Mouse (Mus musculus): Measurements from ENCODE around the gene 9530068E07Rik. TPM values are rescaled to one million over a fixed set of nuclear protein-coding genes. Genes with fewer than 3 reads are reported as not detected.

The 9530068E07Rik gene
- polyA plus RNA-seq, 1 experiment from 2014 or later: 89.2 TPM

DNA sequence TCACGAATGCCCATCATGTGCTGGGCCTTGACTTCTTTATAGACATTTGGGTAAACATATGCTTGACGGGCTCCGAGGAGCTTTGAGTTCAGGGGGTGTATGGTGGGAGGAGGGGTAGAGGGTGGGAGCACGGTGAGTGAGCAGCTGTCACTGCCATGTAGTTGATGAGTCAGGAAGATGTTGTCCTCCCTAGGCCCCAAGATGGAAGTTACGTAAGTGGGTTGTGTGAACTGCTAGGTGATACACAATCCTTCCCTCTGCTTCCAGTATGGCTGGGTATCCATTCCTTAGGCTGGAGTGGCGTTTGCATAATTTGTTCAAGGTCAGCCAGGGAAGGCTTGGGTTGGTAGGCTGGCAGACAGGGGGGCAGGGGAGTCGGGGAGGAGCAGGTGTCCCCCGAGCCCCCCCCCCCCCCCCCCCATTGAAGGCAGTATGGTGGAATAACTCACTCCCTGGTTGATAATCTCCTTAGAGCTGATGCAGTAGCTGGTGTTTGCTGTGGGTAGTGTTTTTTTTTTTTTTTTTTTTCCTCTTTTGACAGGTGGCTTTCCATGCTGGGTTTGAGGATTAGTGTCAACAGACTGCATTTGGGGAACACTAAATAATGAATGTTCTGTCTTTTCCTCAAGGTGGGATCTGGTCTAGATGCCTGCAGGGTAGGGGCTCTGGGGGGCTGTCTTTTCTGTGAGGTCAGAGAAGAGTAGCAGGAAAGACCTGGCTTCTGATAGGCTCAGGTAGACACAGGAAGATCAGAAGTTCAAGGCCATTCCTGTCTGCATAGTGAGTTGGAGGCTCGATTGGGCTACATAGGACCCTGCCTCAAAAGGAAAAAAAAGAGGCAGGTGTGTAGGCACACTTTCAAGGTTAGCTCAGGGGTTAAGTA, 26.7 kb upstream of the 9530068E07Rik start:
- no peaks in the 10 kb centered on the region for H3K27me3 ChIP-seq (replicated peaks; ENCODE audit: control insufficient read depth, insufficient read depth, low read length)
- no peak for TF ChIP-seq CTCF (IDR thresholded peaks at IDR 0.05; ENCODE audit: low read depth)
- no peak overlapping the region for H3K9ac ChIP-seq (ENCODE audit: low read depth, low read length)
- H3K4me2 ChIP-seq (replicated peaks; ENCODE audit: low read depth): no peak overlapping the region
- 56% methylated on average over 9 of the region's 9 CpGs for WGBS
- no peak for ATAC-seq
- no peak overlapping the region for H3K27ac ChIP-seq (ENCODE audit: low read depth, low read length)
- no peaks in the 10 kb centered on the region for H3K9me3 ChIP-seq (ENCODE audit: control insufficient read depth)
- H3K4me3 ChIP-seq (ENCODE audit: low read depth, low read length): no peak overlapping the region
- peaks cover 4% of the 10 kb centered on the region; the same call in 1 of the 2 replicates for H3K36me3 ChIP-seq (ENCODE audit: control insufficient read depth, insufficient read depth)
- H3K4me1 ChIP-seq (replicated peaks; ENCODE audit: control insufficient read depth, insufficient read depth, low read length): peaks cover 4% of the 10 kb centered on the region

DNA sequence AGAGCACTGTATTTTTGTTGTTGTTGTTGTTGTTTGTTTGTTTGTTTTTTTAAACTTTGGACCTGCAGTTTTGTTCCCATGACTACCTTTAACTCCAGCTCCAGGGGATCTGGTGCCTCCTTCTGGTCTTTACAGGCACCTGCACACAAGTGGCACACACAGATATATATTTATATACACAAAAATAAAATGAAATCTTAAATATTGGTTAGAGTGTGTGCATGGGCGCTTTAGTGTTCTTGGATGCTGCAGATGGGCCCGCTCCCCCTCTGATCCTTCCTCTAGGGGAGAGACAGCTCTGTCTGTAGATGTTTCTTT, 26.1 kb upstream of the 9530068E07Rik start:
- Histone ChIP-seq H3K4me3 (ENCODE audit: low read depth, low read length) (no peak overlapping the region), H3K9me3 (ENCODE audit: control insufficient read depth) (no peaks in the 10 kb centered on the region), H3K4me2 (replicated peaks; ENCODE audit: low read depth) (no peak overlapping the region), H3K27ac (ENCODE audit: low read depth, low read length) (no peak overlapping the region), H3K9ac (ENCODE audit: low read depth, low read length) (no peak overlapping the region), H3K36me3 (ENCODE audit: control insufficient read depth, insufficient read depth) (peaks cover 9% of the 10 kb centered on the region), H3K4me1 (replicated peaks; ENCODE audit: control insufficient read depth, insufficient read depth, low read length) (peaks cover 4% of the 10 kb centered on the region), H3K27me3 (replicated peaks; ENCODE audit: control insufficient read depth, insufficient read depth, low read length) (no peaks in the 10 kb centered on the region)
- TF ChIP-seq CTCF (IDR thresholded peaks at IDR 0.05; ENCODE audit: low read depth): peak; percentile 46
- no peak for ATAC-seq
- WGBS: 92% methylated on average over 2 of the region's 2 CpGs

DNA sequence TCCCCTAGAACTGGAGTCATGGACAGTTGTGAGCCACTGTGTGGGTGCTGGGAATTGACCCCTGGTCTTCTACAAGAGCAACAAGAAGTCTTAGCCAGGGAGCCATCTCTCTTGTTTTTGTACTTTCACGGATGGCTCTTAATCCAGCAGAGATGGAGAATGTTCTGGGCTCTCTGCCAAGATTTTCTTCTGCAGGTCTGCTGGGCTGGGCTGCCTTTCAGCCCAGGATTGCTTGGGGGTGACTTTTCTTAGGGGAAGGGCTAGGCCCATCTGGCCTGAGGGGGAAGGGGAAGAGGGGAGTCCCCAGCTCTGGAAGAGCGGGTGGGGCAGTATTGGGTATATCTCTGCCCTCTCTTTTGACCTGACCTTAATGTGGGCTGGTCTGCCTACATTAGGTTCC, 25.7 kb upstream of the 9530068E07Rik start:
- Histone ChIP-seq H3K27me3 (replicated peaks; ENCODE audit: control insufficient read depth, insufficient read depth, low read length) (no peaks in the 10 kb centered on the region), H3K4me3 (ENCODE audit: low read depth, low read length) (no peak overlapping the region), H3K27ac (ENCODE audit: low read depth, low read length) (no peak overlapping the region), H3K4me1 (replicated peaks; ENCODE audit: control insufficient read depth, insufficient read depth, low read length) (peaks cover 4% of the 10 kb centered on the region), H3K9me3 (ENCODE audit: control insufficient read depth) (no peaks in the 10 kb centered on the region), H3K36me3 (ENCODE audit: control insufficient read depth, insufficient read depth) (peaks cover 14% of the 10 kb centered on the region), H3K4me2 (replicated peaks; ENCODE audit: low read depth) (no peak overlapping the region), H3K9ac (ENCODE audit: low read depth, low read length) (no peak overlapping the region)
- WGBS: 16% methylated on average over 2 of the region's 2 CpGs
- no peak; the same call in 1 of the 2 replicates for ATAC-seq
- TF ChIP-seq CTCF (IDR thresholded peaks at IDR 0.05; ENCODE audit: low read depth): no peak

DNA sequence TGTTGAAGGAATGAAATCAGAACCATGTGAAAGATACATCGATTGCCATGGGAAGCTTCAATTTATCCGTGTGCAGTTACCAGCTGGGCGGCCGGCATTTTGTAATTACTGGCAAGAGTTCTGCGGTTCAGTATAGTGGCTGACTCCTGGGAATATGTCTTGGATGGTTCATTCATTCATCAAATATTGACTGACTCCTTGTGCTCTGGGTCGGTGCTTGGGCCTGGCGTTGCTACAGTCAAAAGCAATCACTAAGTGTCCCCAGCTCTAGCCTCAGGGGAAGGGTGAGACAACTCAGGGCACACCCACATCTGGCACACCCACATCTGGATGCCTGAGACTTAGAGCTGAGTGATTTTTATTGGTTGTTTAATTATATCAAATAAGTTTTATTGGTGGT, 22.4 kb upstream of the 9530068E07Rik start:
- ATAC-seq: no peak
- Histone ChIP-seq H3K4me3 (ENCODE audit: low read depth, low read length) (no peak overlapping the region), H3K27ac (ENCODE audit: low read depth, low read length) (no peak overlapping the region), H3K9me3 (ENCODE audit: control insufficient read depth) (no peaks in the 10 kb centered on the region), H3K9ac (ENCODE audit: low read depth, low read length) (no peak overlapping the region), H3K36me3 (ENCODE audit: control insufficient read depth, insufficient read depth) (peaks cover 43% of the 10 kb centered on the region), H3K27me3 (replicated peaks; ENCODE audit: control insufficient read depth, insufficient read depth, low read length) (no peaks in the 10 kb centered on the region), H3K4me2 (replicated peaks; ENCODE audit: low read depth) (no peak overlapping the region), H3K4me1 (replicated peaks; ENCODE audit: control insufficient read depth, insufficient read depth, low read length) (peaks cover 4% of the 10 kb centered on the region; the same call in 1 of the 2 replicates)
- TF ChIP-seq CTCF (IDR thresholded peaks at IDR 0.05; ENCODE audit: low read depth): no peak
- 66% methylated on average over 7 of the region's 7 CpGs for WGBS

DNA sequence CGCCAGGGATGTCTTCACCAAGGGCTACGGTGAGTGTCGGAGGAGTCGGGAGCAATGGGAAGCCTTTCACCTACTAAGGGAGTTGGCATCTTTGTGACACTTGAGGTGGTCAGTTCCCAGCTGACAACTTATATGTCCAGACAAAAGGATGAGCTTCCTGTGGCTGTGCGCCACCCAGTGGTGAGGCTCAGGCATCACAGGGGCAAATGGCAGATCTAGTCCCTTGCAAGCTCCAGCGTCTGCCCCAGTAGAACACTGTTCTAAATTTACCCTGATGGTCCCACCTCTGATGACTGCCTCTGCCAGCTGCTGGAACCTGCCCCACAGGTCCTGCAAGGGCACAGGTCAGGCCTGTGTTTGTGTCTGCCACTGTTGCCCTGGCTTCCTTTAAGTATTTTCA, 21.9 kb upstream of the 9530068E07Rik start:
- H3K36me3 ChIP-seq (ENCODE audit: control insufficient read depth, insufficient read depth): peaks cover 46% of the 10 kb centered on the region
- no peaks in the 10 kb centered on the region for H3K27me3 ChIP-seq (replicated peaks; ENCODE audit: control insufficient read depth, insufficient read depth, low read length)

DNA sequence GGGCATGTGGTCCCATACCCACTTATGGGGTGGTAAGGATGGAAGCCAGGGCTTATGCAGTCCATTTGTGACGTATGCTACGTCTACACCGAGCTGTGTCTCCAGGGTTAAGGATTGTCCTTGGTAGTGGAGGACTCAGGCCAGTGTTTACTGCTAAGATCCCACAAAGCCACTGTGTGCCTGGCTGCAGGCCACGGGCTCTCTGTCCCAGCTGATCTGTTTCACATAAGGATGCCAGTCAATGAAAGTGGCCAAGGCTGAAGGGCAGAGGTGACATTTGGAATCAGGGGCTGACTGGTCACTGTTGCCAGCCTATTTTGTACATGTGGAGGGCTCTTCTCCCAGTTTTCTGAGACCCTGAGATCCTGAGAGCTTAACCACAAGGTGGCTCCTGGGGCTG, 18.6 kb upstream of the 9530068E07Rik start:
- no peak for ATAC-seq
- Histone ChIP-seq H3K9ac (ENCODE audit: low read depth, low read length) (no peak overlapping the region), H3K36me3 (ENCODE audit: control insufficient read depth, insufficient read depth) (peaks cover 70% of the 10 kb centered on the region), H3K4me1 (replicated peaks; ENCODE audit: control insufficient read depth, insufficient read depth, low read length) (no peaks in the 10 kb centered on the region), H3K27ac (ENCODE audit: low read depth, low read length) (no peak overlapping the region), H3K4me3 (ENCODE audit: low read depth, low read length) (no peak overlapping the region), H3K9me3 (ENCODE audit: control insufficient read depth) (no peaks in the 10 kb centered on the region), H3K4me2 (replicated peaks; ENCODE audit: low read depth) (no peak overlapping the region), H3K27me3 (replicated peaks; ENCODE audit: control insufficient read depth, insufficient read depth, low read length) (no peaks in the 10 kb centered on the region)
- TF ChIP-seq CTCF (IDR thresholded peaks at IDR 0.05; ENCODE audit: low read depth): no peak
- 87% methylated on average over 4 of the region's 4 CpGs for WGBS

More for the DNA sequence above, 21.9 kb upstream of the 9530068E07Rik start:
- TF ChIP-seq CTCF (IDR thresholded peaks at IDR 0.05; ENCODE audit: low read depth): peak; percentile 96
- H3K9me3 ChIP-seq (ENCODE audit: control insufficient read depth): no peaks in the 10 kb centered on the region
- H3K4me3 ChIP-seq (ENCODE audit: low read depth, low read length): no peak overlapping the region
- peaks cover 4% of the 10 kb centered on the region; the same call in 1 of the 2 replicates for H3K4me1 ChIP-seq (replicated peaks; ENCODE audit: control insufficient read depth, insufficient read depth, low read length)
- peak; percentile 22; the same call in 1 of the 2 replicates for ATAC-seq
- WGBS: 64% methylated on average over 6 of the region's 6 CpGs
- H3K4me2 ChIP-seq (replicated peaks; ENCODE audit: low read depth): no peak overlapping the region
- H3K27ac ChIP-seq (ENCODE audit: low read depth, low read length): no peak overlapping the region
- H3K9ac ChIP-seq (ENCODE audit: low read depth, low read length): no peak overlapping the region
